Mouse (Mus musculus) CH12.LX (cell line): ENCODE measurements around the gene Serpinb9. TPM values are rescaled to one million over a fixed set of nuclear protein-coding genes. Genes with fewer than 3 reads are reported as not detected.

Experiments
- DNase-seq: peaks from one replicate; pipeline ENCODE4 v3.0.0-alpha.2; 2013; ENCODE audit errors: extremely low read depth
- H3K27ac ChIP-seq: 2 replicates; pipeline ENCODE4 v1.5.1; 2012; ENCODE audit warnings: low read depth, mild to moderate bottlenecking, control low read depth, moderate library complexity; ENCODE audit not compliant: insufficient read depth
- H3K27me3 ChIP-seq: replicated peaks from 2 replicates; pipeline ENCODE3; 2012; ENCODE audit warnings: inconsistent platforms
- H3K36me3 ChIP-seq, 2 experiments: replicated peaks in 1 of 2; 2 replicates each; pipeline versions ENCODE3 to v1.6.1; 2012; ENCODE audit warnings: inconsistent platforms in 1 of 2, low read length in 1 of 2, mild to moderate bottlenecking in 1 of 2, mixed read lengths in 1 of 2, moderate library complexity in 1 of 2; ENCODE audit not compliant: control insufficient read depth in 1 of 2, insufficient read depth in 1 of 2
- H3K4me1 ChIP-seq, 2 experiments: 2 replicates each; pipeline ENCODE4 v1.6.1; 2012; ENCODE audit warnings: inconsistent platforms in 1 of 2, moderate library complexity in 1 of 2; ENCODE audit not compliant: insufficient read depth in 2 of 2, control insufficient read depth in 1 of 2
- H3K4me2 ChIP-seq: 2 replicates; pipeline ENCODE4 v1.6.1; 2012; ENCODE audit warnings: low read depth, mild to moderate bottlenecking, control low read depth; ENCODE audit not compliant: poor library complexity, insufficient read depth, severe bottlenecking
- H3K4me3 ChIP-seq, 3 experiments: fragments of 150-350 bp in 1 of 3; sonication (generic) in 1 of 3; replicated peaks in 1 of 3; 2 replicates each; pipeline versions ENCODE3 to v1.5.1; 2011 to 2012; ENCODE audit warnings: low read depth in 2 of 3, low read length in 2 of 3, mild to moderate bottlenecking in 2 of 3, moderate library complexity in 2 of 3, control low read depth in 1 of 3, improper control_type of control experiment in 1 of 3, inconsistent platforms in 1 of 3, mixed read lengths in 1 of 3; ENCODE audit not compliant: poor library complexity in 1 of 3
- H3K79me2 ChIP-seq: replicated peaks from 2 replicates; pipeline ENCODE4 v1.6.1; 2012; ENCODE audit warnings: mild to moderate bottlenecking, moderate library complexity; ENCODE audit not compliant: control insufficient read depth, poor library complexity, insufficient read depth, severe bottlenecking; ENCODE audit errors: extremely low read depth
- H3K9ac ChIP-seq: 2 replicates; pipeline ENCODE4 v1.6.1; 2012; ENCODE audit warnings: low read depth, mild to moderate bottlenecking, control low read depth, moderate library complexity; ENCODE audit not compliant: insufficient read depth
- H3K9me3 ChIP-seq: replicated peaks from 2 replicates; pipeline ENCODE3; 2012; ENCODE audit warnings: low read length, inconsistent platforms, mixed read lengths
- BHLHE40 ChIP-seq: IDR thresholded peaks from 2 replicates; pipeline ENCODE4 v1.6.1; 2011; ENCODE audit warnings: mild to moderate bottlenecking, low read depth, low read length, improper control_type of control experiment
- CHD1 ChIP-seq: IDR thresholded peaks from 2 replicates; pipeline ENCODE4 v1.6.1; 2012; ENCODE audit warnings: low read depth, low read length, improper control_type of control experiment, inconsistent platforms
- CHD2 ChIP-seq: IDR thresholded peaks from 2 replicates; pipeline ENCODE4 v1.6.1; 2011; ENCODE audit warnings: low read length, improper control_type of control experiment
- E2F4 ChIP-seq: IDR thresholded peaks from 2 replicates; pipeline ENCODE4 v1.6.1; 2011; ENCODE audit warnings: low read depth, low read length, improper control_type of control experiment; ENCODE audit not compliant: insufficient replicate concordance
- ELF1 ChIP-seq: IDR thresholded peaks from 2 replicates; pipeline ENCODE4 v1.6.1; 2014; ENCODE audit warnings: low read depth, mild to moderate bottlenecking, inconsistent platforms, low read length, improper control_type of control experiment
- EP300 ChIP-seq: IDR thresholded peaks from 2 replicates; pipeline ENCODE4 v1.6.1; 2011; ENCODE audit warnings: low read length, improper control_type of control experiment
- GABPA ChIP-seq: IDR thresholded peaks from 2 replicates; pipeline ENCODE4 v1.6.1; 2012; ENCODE audit warnings: low read depth, low read length, improper control_type of control experiment, inconsistent platforms; ENCODE audit not compliant: insufficient replicate concordance
- HCFC1 ChIP-seq: IDR thresholded peaks from 2 replicates; pipeline ENCODE4 v1.6.1; 2012; ENCODE audit warnings: low read depth, mild to moderate bottlenecking, inconsistent platforms, low read length, improper control_type of control experiment
- IRF4 ChIP-seq: IDR thresholded peaks from 2 replicates; pipeline ENCODE4 v1.6.1; 2014; ENCODE audit warnings: low read depth, mild to moderate bottlenecking, inconsistent platforms, low read length, improper control_type of control experiment
- JUND ChIP-seq: conservative IDR thresholded peaks from 2 replicates; pipeline ENCODE4 v1.6.1; 2011; ENCODE audit warnings: low read depth, low read length, improper control_type of control experiment
- KAT2A ChIP-seq: IDR thresholded peaks from 2 replicates; pipeline ENCODE4 v1.6.1; 2012; ENCODE audit warnings: low read length, improper control_type of control experiment, inconsistent platforms; ENCODE audit not compliant: insufficient replicate concordance
- MEF2A ChIP-seq: IDR thresholded peaks from 2 replicates; pipeline ENCODE4 v1.6.1; 2014; ENCODE audit warnings: low read depth, mild to moderate bottlenecking, inconsistent platforms, low read length, improper control_type of control experiment, borderline replicate concordance
- MYC ChIP-seq: IDR thresholded peaks from 2 replicates; pipeline ENCODE4 v1.6.1; 2011; ENCODE audit warnings: low read depth, mild to moderate bottlenecking, improper control_type of control experiment, low read length
- NELFE ChIP-seq: IDR thresholded peaks from 2 replicates; pipeline ENCODE4 v1.6.1; 2011; ENCODE audit warnings: low read depth, low read length, improper control_type of control experiment
- NRF1 ChIP-seq: IDR thresholded peaks from 2 replicates; pipeline ENCODE4 v1.6.1; 2014; ENCODE audit warnings: low read depth, mild to moderate bottlenecking, inconsistent platforms, low read length, improper control_type of control experiment, moderate library complexity
- POLR2A ChIP-seq: IDR thresholded peaks from 2 replicates; pipeline ENCODE4 v1.6.1; 2011; ENCODE audit warnings: low read depth, mild to moderate bottlenecking, improper control_type of control experiment, low read length
- POLR2AphosphoS2 ChIP-seq: IDR thresholded peaks from 2 replicates; pipeline ENCODE4 v1.6.1; 2011; ENCODE audit warnings: low read depth, low read length, improper control_type of control experiment
- RAD21 ChIP-seq: IDR thresholded peaks from 2 replicates; pipeline ENCODE4 v1.6.1; 2011; ENCODE audit warnings: low read depth, mild to moderate bottlenecking, low read length, improper control_type of control experiment, moderate library complexity
- TBP ChIP-seq: conservative IDR thresholded peaks from 2 replicates; pipeline ENCODE4 v1.6.1; 2011; ENCODE audit warnings: low read depth, low read length, improper control_type of control experiment
- TCF12 ChIP-seq: IDR thresholded peaks from 2 replicates; pipeline ENCODE4 v1.6.1; 2014; ENCODE audit warnings: low read depth, mild to moderate bottlenecking, inconsistent platforms, low read length, improper control_type of control experiment
- UBTF ChIP-seq: IDR thresholded peaks from 2 replicates; pipeline ENCODE4 v1.6.1; 2012; ENCODE audit warnings: low read depth, mild to moderate bottlenecking, inconsistent platforms, low read length, improper control_type of control experiment, moderate library complexity
- USF1 ChIP-seq: IDR thresholded peaks from 2 replicates; pipeline ENCODE4 v1.6.1; 2014; ENCODE audit warnings: low read depth, mild to moderate bottlenecking, inconsistent platforms, low read length, improper control_type of control experiment
- USF2 ChIP-seq: conservative IDR thresholded peaks from 2 replicates; pipeline ENCODE4 v1.6.1; 2011; ENCODE audit warnings: low read depth, low read length, improper control_type of control experiment
- ZC3H11A ChIP-seq: IDR thresholded peaks from 2 replicates; pipeline ENCODE4 v1.6.1; 2012; ENCODE audit warnings: low read depth, mild to moderate bottlenecking, inconsistent platforms, low read length, improper control_type of control experiment
- ZMIZ1 ChIP-seq: IDR thresholded peaks from 2 replicates; pipeline ENCODE4 v1.6.1; 2012; ENCODE audit warnings: low read depth, mild to moderate bottlenecking, inconsistent platforms, low read length, improper control_type of control experiment
- dilution Hi-C: fragments of 300-500 bp; cut with MboI; formaldehyde crosslinking; loops from 2 replicates; pipeline ENCODE4 v1.14.3; 2020; ENCODE audit warnings: low sequenced_read_pairs; ENCODE audit not compliant: extremely low pct_unique_long_range_greater_than_20kb, extremely low pct_ligation_motif_present
- in situ Hi-C: fragments of 300-500 bp; cut with MboI; formaldehyde crosslinking; loops from 3 replicates; pipeline ENCODE4 v1.14.3; 2019; ENCODE audit warnings: low sequenced_read_pairs, low pct_ligation_motif_present, low pct_unique_long_range_greater_than_20kb, mixed read lengths
- polyA plus RNA-seq: library from polyadenylated mRNA; unstranded; fragments of >175 nt; gene quantifications from 2 replicates; pipeline ENCODE4 v1.2.1, GENCODE M21; 2012; ENCODE audit warnings: low read depth; ENCODE audit not compliant: insufficient read length
- total RNA-seq, 2 experiments: library from RNA; depleted of rRNA; stranded (reverse); fragments of 300-350 nt in 1 of 2; fragments of >200 nt in 1 of 2; gene quantifications; 2 replicates each; pipeline ENCODE4 v1.2.3; 2012 to 2014

The Serpinb9 gene
- total and polyA plus RNA-seq, 3 experiments: 3.5 to 14.6 (median 12.1) TPM

GRCm38 (mm10) chr13:33027244-33027643, 24.2 kb downstream of the Serpinb9 start, which contains the start of gene Serpinb9b:
TSS of gene Serpinb9b (plus strand) at chr13:33027416.
- Histone ChIP-seq H3K4me1 (peaks cover 0 to 7% of the 10 kb centered on the region in 2 experiments; a peak in 1 of 4 replicates), H3K4me2 (no peak within 1 kb of the TSS), H3K27me3 (no peaks in the 10 kb centered on the region), H3K9ac (no peak within 1 kb of the TSS), H3K79me2 (no peaks in the 10 kb centered on the region), H3K4me3 (no peak within 1 kb of the TSS), H3K27ac (no peak within 1 kb of the TSS), H3K36me3 (no peaks in the 10 kb centered on the region), H3K9me3 (no peaks in the 10 kb centered on the region)
- in situ Hi-C loops: no loop called here
- dilution Hi-C loops: no loop called here
- DNase-seq: no peak
- TF ChIP-seq TBP: no peak
- no peak for TF ChIP-seq ZMIZ1
- no peak for TF ChIP-seq IRF4

GRCm38 (mm10) chr13:33028146-33028545, 25.1 kb downstream of the Serpinb9 start:
- H3K36me3 ChIP-seq: no peaks in the 10 kb centered on the region
- H3K9me3 ChIP-seq: no peaks in the 10 kb centered on the region
- H3K79me2 ChIP-seq: no peaks in the 10 kb centered on the region
- H3K4me1 ChIP-seq: no peaks in the 10 kb centered on the region
- dilution Hi-C loops: no loop called here
- H3K27ac ChIP-seq: no peak overlapping the region
- H3K9ac ChIP-seq: no peak overlapping the region
- no peak overlapping the region for H3K4me2 ChIP-seq
- in situ Hi-C loops: no loop called here
- H3K27me3 ChIP-seq: no peaks in the 10 kb centered on the region
- H3K4me3 ChIP-seq: no peak overlapping the region
- no peak for TF ChIP-seq JUND
- TF ChIP-seq USF2: no peak
- no peak for TF ChIP-seq BHLHE40
- TF ChIP-seq CHD1: no peak
- TF ChIP-seq MYC: no peak
- no peak for TF ChIP-seq POLR2A
- no peak for TF ChIP-seq KAT2A
- no peak for TF ChIP-seq USF1
- TF ChIP-seq E2F4: no peak
- DNase-seq: no peak

- TF ChIP-seq NRF1 (no peak), ZMIZ1 (no peak), EP300 (no peak), IRF4 (no peak), ZC3H11A (no peak), CHD2 (no peak), HCFC1 (no peak), UBTF (no peak), MEF2A (no peak), POLR2A (no peak), RAD21 (no peak), CHD1 (no peak), ELF1 (no peak), TCF12 (no peak), NELFE (no peak), GABPA (no peak), POLR2AphosphoS2 (no peak), BHLHE40 (no peak)
- no peak overlapping the region for H3K4me2 ChIP-seq
- DNase-seq: no peak
- no peaks in the 10 kb centered on the region for H3K9me3 ChIP-seq
- dilution Hi-C loops: no loop called here
- no peaks in the 10 kb centered on the region for H3K4me1 ChIP-seq
- no peaks in the 10 kb centered on the region for H3K79me2 ChIP-seq
- H3K27ac ChIP-seq: no peak overlapping the region
- no peaks in the 10 kb centered on the region for H3K36me3 ChIP-seq
- no peak overlapping the region for H3K4me3 ChIP-seq
- no peak overlapping the region for H3K9ac ChIP-seq
- H3K27me3 ChIP-seq: no peaks in the 10 kb centered on the region
- in situ Hi-C loops: no loop called here
Measured at GRCm38 (mm10) chr13:33028550-33028949, 25.5 kb downstream of the Serpinb9 start.
